Mouse (Mus musculus) CH12.LX (cell line): Measurements from ENCODE around the gene Syt5. TPM values are rescaled to one million over a fixed set of nuclear protein-coding genes. Genes with fewer than 3 reads are reported as not detected.

ENCODE experiments used
- DNase-seq: peaks from one replicate; pipeline ENCODE4 v3.0.0-alpha.2; 2013; ENCODE audit errors: extremely low read depth
- H3K27ac ChIP-seq: 2 replicates; pipeline ENCODE4 v1.5.1; 2012; ENCODE audit warnings: low read depth, mild to moderate bottlenecking, control low read depth, moderate library complexity; ENCODE audit not compliant: insufficient read depth
- H3K27me3 ChIP-seq: replicated peaks from 2 replicates; pipeline ENCODE3; 2012; ENCODE audit warnings: inconsistent platforms
- H3K36me3 ChIP-seq, 2 experiments: replicated peaks in 1 of 2; 2 replicates each; pipeline versions ENCODE3 to v1.6.1; 2012; ENCODE audit warnings: inconsistent platforms in 1 of 2, low read length in 1 of 2, mild to moderate bottlenecking in 1 of 2, mixed read lengths in 1 of 2, moderate library complexity in 1 of 2; ENCODE audit not compliant: control insufficient read depth in 1 of 2, insufficient read depth in 1 of 2
- H3K4me1 ChIP-seq, 2 experiments: 2 replicates each; pipeline ENCODE4 v1.6.1; 2012; ENCODE audit warnings: inconsistent platforms in 1 of 2, moderate library complexity in 1 of 2; ENCODE audit not compliant: insufficient read depth in 2 of 2, control insufficient read depth in 1 of 2
- H3K4me2 ChIP-seq: 2 replicates; pipeline ENCODE4 v1.6.1; 2012; ENCODE audit warnings: low read depth, mild to moderate bottlenecking, control low read depth; ENCODE audit not compliant: poor library complexity, insufficient read depth, severe bottlenecking
- H3K4me3 ChIP-seq, 3 experiments: fragments of 150-350 bp in 1 of 3; sonication (generic) in 1 of 3; replicated peaks in 1 of 3; 2 replicates each; pipeline versions ENCODE3 to v1.5.1; 2011 to 2012; ENCODE audit warnings: low read depth in 2 of 3, low read length in 2 of 3, mild to moderate bottlenecking in 2 of 3, moderate library complexity in 2 of 3, control low read depth in 1 of 3, improper control_type of control experiment in 1 of 3, inconsistent platforms in 1 of 3, mixed read lengths in 1 of 3; ENCODE audit not compliant: poor library complexity in 1 of 3
- H3K79me2 ChIP-seq: replicated peaks from 2 replicates; pipeline ENCODE4 v1.6.1; 2012; ENCODE audit warnings: mild to moderate bottlenecking, moderate library complexity; ENCODE audit not compliant: control insufficient read depth, poor library complexity, insufficient read depth, severe bottlenecking; ENCODE audit errors: extremely low read depth
- H3K9ac ChIP-seq: 2 replicates; pipeline ENCODE4 v1.6.1; 2012; ENCODE audit warnings: low read depth, mild to moderate bottlenecking, control low read depth, moderate library complexity; ENCODE audit not compliant: insufficient read depth
- H3K9me3 ChIP-seq: replicated peaks from 2 replicates; pipeline ENCODE3; 2012; ENCODE audit warnings: low read length, inconsistent platforms, mixed read lengths
- BHLHE40 ChIP-seq: IDR thresholded peaks from 2 replicates; pipeline ENCODE4 v1.6.1; 2011; ENCODE audit warnings: mild to moderate bottlenecking, low read depth, low read length, improper control_type of control experiment
- CHD2 ChIP-seq: IDR thresholded peaks from 2 replicates; pipeline ENCODE4 v1.6.1; 2011; ENCODE audit warnings: low read length, improper control_type of control experiment
- CTCF ChIP-seq, 2 experiments: IDR thresholded peaks in 1 of 2; conservative IDR thresholded peaks in 1 of 2; 2 replicates each; pipeline ENCODE4 v1.5.1; 2011 to 2012; ENCODE audit warnings: low read depth in 2 of 2, low read length in 2 of 2, improper control_type of control experiment in 1 of 2, inconsistent platforms in 1 of 2, mild to moderate bottlenecking in 1 of 2, moderate library complexity in 1 of 2
- ELF1 ChIP-seq: IDR thresholded peaks from 2 replicates; pipeline ENCODE4 v1.6.1; 2014; ENCODE audit warnings: low read depth, mild to moderate bottlenecking, inconsistent platforms, low read length, improper control_type of control experiment
- HCFC1 ChIP-seq: IDR thresholded peaks from 2 replicates; pipeline ENCODE4 v1.6.1; 2012; ENCODE audit warnings: low read depth, mild to moderate bottlenecking, inconsistent platforms, low read length, improper control_type of control experiment
- IRF4 ChIP-seq: IDR thresholded peaks from 2 replicates; pipeline ENCODE4 v1.6.1; 2014; ENCODE audit warnings: low read depth, mild to moderate bottlenecking, inconsistent platforms, low read length, improper control_type of control experiment
- JUND ChIP-seq: conservative IDR thresholded peaks from 2 replicates; pipeline ENCODE4 v1.6.1; 2011; ENCODE audit warnings: low read depth, low read length, improper control_type of control experiment
- KAT2A ChIP-seq: IDR thresholded peaks from 2 replicates; pipeline ENCODE4 v1.6.1; 2012; ENCODE audit warnings: low read length, improper control_type of control experiment, inconsistent platforms; ENCODE audit not compliant: insufficient replicate concordance
- MAX ChIP-seq: IDR thresholded peaks from 2 replicates; pipeline ENCODE4 v1.6.1; 2011; ENCODE audit warnings: low read length, improper control_type of control experiment
- MAZ ChIP-seq: IDR thresholded peaks from 2 replicates; pipeline ENCODE4 v1.6.1; 2012; ENCODE audit warnings: low read depth, mild to moderate bottlenecking, inconsistent platforms, low read length, improper control_type of control experiment, moderate library complexity
- MEF2A ChIP-seq: IDR thresholded peaks from 2 replicates; pipeline ENCODE4 v1.6.1; 2014; ENCODE audit warnings: low read depth, mild to moderate bottlenecking, inconsistent platforms, low read length, improper control_type of control experiment, borderline replicate concordance
- MXI1 ChIP-seq: IDR thresholded peaks from 2 replicates; pipeline ENCODE4 v1.6.1; 2011; ENCODE audit warnings: mild to moderate bottlenecking, low read depth, low read length, improper control_type of control experiment
- MYC ChIP-seq: IDR thresholded peaks from 2 replicates; pipeline ENCODE4 v1.6.1; 2011; ENCODE audit warnings: low read depth, mild to moderate bottlenecking, improper control_type of control experiment, low read length
- NELFE ChIP-seq: IDR thresholded peaks from 2 replicates; pipeline ENCODE4 v1.6.1; 2011; ENCODE audit warnings: low read depth, low read length, improper control_type of control experiment
- NRF1 ChIP-seq: IDR thresholded peaks from 2 replicates; pipeline ENCODE4 v1.6.1; 2014; ENCODE audit warnings: low read depth, mild to moderate bottlenecking, inconsistent platforms, low read length, improper control_type of control experiment, moderate library complexity
- PAX5 ChIP-seq: IDR thresholded peaks from 2 replicates; pipeline ENCODE4 v1.6.1; 2012; ENCODE audit warnings: low read length, inconsistent platforms, mixed read lengths
- POLR2A ChIP-seq: IDR thresholded peaks from 2 replicates; pipeline ENCODE4 v1.6.1; 2011; ENCODE audit warnings: low read depth, mild to moderate bottlenecking, improper control_type of control experiment, low read length
- POLR2AphosphoS2 ChIP-seq: IDR thresholded peaks from 2 replicates; pipeline ENCODE4 v1.6.1; 2011; ENCODE audit warnings: low read depth, low read length, improper control_type of control experiment
- RCOR1 ChIP-seq: conservative IDR thresholded peaks from 2 replicates; pipeline ENCODE4 v1.6.1; 2012; ENCODE audit warnings: low read depth, mild to moderate bottlenecking, inconsistent platforms, low read length, improper control_type of control experiment
- SIN3A ChIP-seq: IDR thresholded peaks from 2 replicates; pipeline ENCODE4 v1.6.1; 2012; ENCODE audit warnings: low read length, improper control_type of control experiment, inconsistent platforms
- SMC3 ChIP-seq: IDR thresholded peaks from 2 replicates; pipeline ENCODE4 v1.6.1; 2011; ENCODE audit warnings: low read depth, low read length, improper control_type of control experiment
- TBP ChIP-seq: conservative IDR thresholded peaks from 2 replicates; pipeline ENCODE4 v1.6.1; 2011; ENCODE audit warnings: low read depth, low read length, improper control_type of control experiment
- TCF12 ChIP-seq: IDR thresholded peaks from 2 replicates; pipeline ENCODE4 v1.6.1; 2014; ENCODE audit warnings: low read depth, mild to moderate bottlenecking, inconsistent platforms, low read length, improper control_type of control experiment
- USF1 ChIP-seq: IDR thresholded peaks from 2 replicates; pipeline ENCODE4 v1.6.1; 2014; ENCODE audit warnings: low read depth, mild to moderate bottlenecking, inconsistent platforms, low read length, improper control_type of control experiment
- ZKSCAN1 ChIP-seq: IDR thresholded peaks from 2 replicates; pipeline ENCODE4 v1.6.1; 2012; ENCODE audit warnings: low read depth, inconsistent platforms, low read length, improper control_type of control experiment, borderline replicate concordance
- ZNF384 ChIP-seq: IDR thresholded peaks from 2 replicates; pipeline ENCODE4 v1.6.1; 2012; ENCODE audit warnings: low read depth, low read length, improper control_type of control experiment, inconsistent platforms
- dilution Hi-C: fragments of 300-500 bp; cut with MboI; formaldehyde crosslinking; loops from 2 replicates; pipeline ENCODE4 v1.14.3; 2020; ENCODE audit warnings: low sequenced_read_pairs; ENCODE audit not compliant: extremely low pct_unique_long_range_greater_than_20kb, extremely low pct_ligation_motif_present
- in situ Hi-C: fragments of 300-500 bp; cut with MboI; formaldehyde crosslinking; loops from 3 replicates; pipeline ENCODE4 v1.14.3; 2019; ENCODE audit warnings: low sequenced_read_pairs, low pct_ligation_motif_present, low pct_unique_long_range_greater_than_20kb, mixed read lengths
- polyA plus RNA-seq: library from polyadenylated mRNA; unstranded; fragments of >175 nt; gene quantifications from 2 replicates; pipeline ENCODE4 v1.2.1, GENCODE M21; 2012; ENCODE audit warnings: low read depth; ENCODE audit not compliant: insufficient read length
- total RNA-seq, 2 experiments: library from RNA; depleted of rRNA; stranded (reverse); fragments of 300-350 nt in 1 of 2; fragments of >200 nt in 1 of 2; gene quantifications; 2 replicates each; pipeline ENCODE4 v1.2.3; 2012 to 2014

Syt5 gene
- total and polyA plus RNA-seq, 3 experiments: 0.20 to 0.68 (median 0.30) TPM

- H3K4me1 ChIP-seq: peaks cover 40 to 68% of the 10 kb centered on the region in 2 experiments
- dilution Hi-C loops: no loop called here
Measured at GRCm38 (mm10) chr7:4501558-4502397, 45.6 kb downstream of the Syt5 start, which contains the start of gene Ppp1r12c. Gene Ppp1r12c (minus strand): TSS chr7:4501680.

GRCm38 (mm10) chr7:4500892-4501471 lies 46.4 kb downstream of the Syt5 start:
- peak overlapping the region; percentile 94 for H3K9ac ChIP-seq
- DNase-seq: peak; percentile 47
- peak overlapping the region; percentile 98 for H3K4me2 ChIP-seq
- H3K27ac ChIP-seq: peak overlapping the region; percentile 52
- H3K9me3 ChIP-seq: no peaks in the 10 kb centered on the region
- peak; percentile 43; the same call in 1 of the 2 replicates for TF ChIP-seq SIN3A
- TF ChIP-seq MXI1: peak; percentile 50
- 0 out of 2 replicates have a peak, but pooled peaks have one; percentile 6 for TF ChIP-seq BHLHE40
- no peak for TF ChIP-seq ELF1
- no peak for TF ChIP-seq JUND
- no peak for TF ChIP-seq ZNF384
- in situ Hi-C loops (no loop called here), dilution Hi-C loops (no loop called here)
- H3K4me1 ChIP-seq: peaks cover 40 to 74% of the 10 kb centered on the region in 2 experiments
- H3K36me3 ChIP-seq: peaks cover 14 to 39% of the 10 kb centered on the region in 2 experiments
- H3K27me3 ChIP-seq: no peaks in the 10 kb centered on the region
- H3K4me3 ChIP-seq: peak overlapping the region; percentile 74 to 99 (median 99)
- peaks cover 51% of the 10 kb centered on the region for H3K79me2 ChIP-seq

More at GRCm38 (mm10) chr7:4501558-4502397, 45.6 kb downstream of the Syt5 start, which contains the start of gene Ppp1r12c:
- peak; percentile 70 for TF ChIP-seq ELF1
- TF ChIP-seq BHLHE40: peak; percentile 73
- TF ChIP-seq KAT2A: peak; percentile 87; the same call in 1 of the 2 replicates
- TF ChIP-seq USF1: no peak
- peak; percentile 82 for TF ChIP-seq HCFC1
- TF ChIP-seq RCOR1: no peak
- peak; percentile 79; the same call in 1 of the 2 replicates for TF ChIP-seq MYC
- peak; percentile 69; the same call in 1 of the 2 replicates for TF ChIP-seq POLR2AphosphoS2
- peak; percentile 65 for TF ChIP-seq NELFE
- peak; percentile 72 for TF ChIP-seq MAZ
- TF ChIP-seq CTCF (conservative IDR thresholded peaks at IDR 0.05 in 1 of 2, IDR thresholded peaks at IDR 0.05 in 1 of 2; ENCODE audit: low read depth in 2 of 2, low read length in 2 of 2): no peak
- TF ChIP-seq PAX5: no peak
- TF ChIP-seq CHD2: peak; percentile 68; the same call in 1 of the 2 replicates
- 0 out of 2 replicates have a peak, but pooled peaks have one; percentile 31 for TF ChIP-seq MEF2A
- peak; percentile 57; the same call in 1 of the 2 replicates for TF ChIP-seq TCF12
- TF ChIP-seq SMC3: no peak
- peak; percentile 76 for TF ChIP-seq POLR2A
- TF ChIP-seq TBP: peak; percentile 69
- TF ChIP-seq NRF1: peak; percentile 37; the same call in 1 of the 2 replicates
- TF ChIP-seq ZKSCAN1: no peak
- peak; percentile 51 for TF ChIP-seq MXI1
- peak; percentile 65; the same call in 1 of the 2 replicates for TF ChIP-seq MAX
- TF ChIP-seq SIN3A: peak; percentile 60
- peak; percentile 41; the same call in 1 of the 2 replicates for TF ChIP-seq IRF4
- Histone ChIP-seq H3K36me3 (peaks cover 6 to 31% of the 10 kb centered on the region in 2 experiments), H3K4me3 (peak within 1 kb of the TSS; percentile 74 to 99 (median 99)), H3K9ac (peak within 1 kb of the TSS; percentile 94), H3K27me3 (no peaks in the 10 kb centered on the region), H3K79me2 (peaks cover 44% of the 10 kb centered on the region), H3K9me3 (no peaks in the 10 kb centered on the region), H3K4me2 (peak within 1 kb of the TSS; percentile 98), H3K27ac (peak within 1 kb of the TSS; percentile 85)
- in situ Hi-C loops: no loop called here
- peak; percentile 91 for DNase-seq
